Mouse (Mus musculus): Measurements from ENCODE around the gene Slc8a3.

Slc8a3 gene

DNA sequence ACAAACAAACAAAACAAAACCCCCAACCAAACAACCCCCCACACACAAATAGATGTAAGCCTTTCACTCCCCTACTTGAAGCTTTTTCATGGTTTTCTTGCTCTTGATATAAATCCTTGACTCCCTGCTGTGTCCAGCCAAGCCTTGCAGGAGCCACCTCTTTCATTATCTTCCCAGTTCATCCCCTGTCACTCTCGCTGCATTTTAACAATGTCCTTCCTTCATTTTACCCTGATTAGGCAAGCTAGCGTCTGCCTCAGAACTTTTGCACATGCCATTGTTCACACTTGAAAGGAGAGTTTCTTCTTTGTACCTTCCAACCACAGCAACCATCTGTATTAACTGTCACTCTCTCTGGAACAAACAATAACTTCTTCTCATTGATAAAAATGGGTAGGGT is 15.2 kb downstream of the Slc8a3 start:
- H3K4me3 ChIP-seq (replicated peaks; ENCODE audit: low read length) = no peak overlapping the region
- H3K4me1 ChIP-seq (replicated peaks; ENCODE audit: low read depth, low read length) = no peaks in the 10 kb centered on the region
- 0 out of 2 replicates have a peak, but pooled peaks cover 2% of the 10 kb centered on the region for H3K9me3 ChIP-seq (ENCODE audit: low read length)
- no peaks in the 10 kb centered on the region for H3K27me3 ChIP-seq (ENCODE audit: insufficient read depth, low read length)
- no peaks in the 10 kb centered on the region for H3K36me3 ChIP-seq (ENCODE audit: insufficient read depth, low read length)
- TF ChIP-seq CTCF (conservative IDR thresholded peaks at IDR 0.05; ENCODE audit: low read length) (no peak), POU5F1 (IDR thresholded peaks at IDR 0.05; ENCODE audit: borderline replicate concordance, low read length) (no peak), NANOG (IDR thresholded peaks at IDR 0.05; ENCODE audit: borderline replicate concordance, low read length) (no peak)

DNA sequence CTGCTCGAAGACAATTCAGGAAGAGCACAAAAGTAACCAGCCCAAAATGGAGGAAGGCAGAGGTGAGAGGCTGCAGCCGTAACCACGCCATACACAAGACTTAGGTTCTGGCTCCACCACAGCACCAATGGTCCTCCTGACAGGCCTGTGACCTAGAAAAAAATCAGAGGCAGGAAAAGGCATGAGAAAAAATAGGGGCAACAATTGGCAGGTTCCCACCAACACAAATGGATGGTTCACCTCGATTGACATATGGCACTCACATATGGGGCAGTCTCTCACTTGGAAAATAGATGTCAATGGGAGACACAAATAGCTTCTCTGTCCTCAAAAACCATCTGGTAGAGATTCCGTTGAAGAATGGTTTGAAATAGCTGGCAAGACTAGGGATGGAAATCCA is 17.0 kb downstream of the Slc8a3 start:
- Histone ChIP-seq H3K27me3 (ENCODE audit: insufficient read depth, low read length) (no peaks in the 10 kb centered on the region), H3K9me3 (ENCODE audit: low read length) (0 out of 2 replicates have a peak, but pooled peaks cover 2% of the 10 kb centered on the region), H3K4me3 (replicated peaks; ENCODE audit: low read length) (no peak overlapping the region), H3K4me1 (replicated peaks; ENCODE audit: low read depth, low read length) (no peaks in the 10 kb centered on the region), H3K36me3 (ENCODE audit: insufficient read depth, low read length) (no peaks in the 10 kb centered on the region)
- TF ChIP-seq NANOG (IDR thresholded peaks at IDR 0.05; ENCODE audit: borderline replicate concordance, low read length) (no peak), POU5F1 (IDR thresholded peaks at IDR 0.05; ENCODE audit: borderline replicate concordance, low read length) (no peak), CTCF (conservative IDR thresholded peaks at IDR 0.05; ENCODE audit: low read length) (no peak)

GRCm38 (mm10) chr12:81303626-81304025 is 29.4 kb downstream of the Slc8a3 start:
- Histone ChIP-seq H3K27me3 (ENCODE audit: insufficient read depth, low read length) (no peaks in the 10 kb centered on the region), H3K36me3 (ENCODE audit: insufficient read depth, low read length) (no peaks in the 10 kb centered on the region), H3K4me3 (replicated peaks; ENCODE audit: low read length) (no peak overlapping the region), H3K9me3 (ENCODE audit: low read length) (no peaks in the 10 kb centered on the region), H3K4me1 (replicated peaks; ENCODE audit: low read depth, low read length) (no peaks in the 10 kb centered on the region)
- TF ChIP-seq NANOG (IDR thresholded peaks at IDR 0.05; ENCODE audit: borderline replicate concordance, low read length) (no peak), CTCF (conservative IDR thresholded peaks at IDR 0.05; ENCODE audit: low read length) (no peak), POU5F1 (IDR thresholded peaks at IDR 0.05; ENCODE audit: borderline replicate concordance, low read length) (no peak)

GRCm38 (mm10) chr12:81294613-81295012 is 38.4 kb downstream of the Slc8a3 start:
- H3K4me1 ChIP-seq (replicated peaks; ENCODE audit: low read depth, low read length) = no peaks in the 10 kb centered on the region
- H3K4me3 ChIP-seq (replicated peaks; ENCODE audit: low read length) = no peak overlapping the region
- no peaks in the 10 kb centered on the region for H3K9me3 ChIP-seq (ENCODE audit: low read length)
- no peaks in the 10 kb centered on the region for H3K27me3 ChIP-seq (ENCODE audit: insufficient read depth, low read length)
- no peaks in the 10 kb centered on the region for H3K36me3 ChIP-seq (ENCODE audit: insufficient read depth, low read length)
- TF ChIP-seq POU5F1 (IDR thresholded peaks at IDR 0.05; ENCODE audit: borderline replicate concordance, low read length) = no peak
- no peak for TF ChIP-seq CTCF (conservative IDR thresholded peaks at IDR 0.05; ENCODE audit: low read length)
- no peak for TF ChIP-seq NANOG (IDR thresholded peaks at IDR 0.05; ENCODE audit: borderline replicate concordance, low read length)

DNA sequence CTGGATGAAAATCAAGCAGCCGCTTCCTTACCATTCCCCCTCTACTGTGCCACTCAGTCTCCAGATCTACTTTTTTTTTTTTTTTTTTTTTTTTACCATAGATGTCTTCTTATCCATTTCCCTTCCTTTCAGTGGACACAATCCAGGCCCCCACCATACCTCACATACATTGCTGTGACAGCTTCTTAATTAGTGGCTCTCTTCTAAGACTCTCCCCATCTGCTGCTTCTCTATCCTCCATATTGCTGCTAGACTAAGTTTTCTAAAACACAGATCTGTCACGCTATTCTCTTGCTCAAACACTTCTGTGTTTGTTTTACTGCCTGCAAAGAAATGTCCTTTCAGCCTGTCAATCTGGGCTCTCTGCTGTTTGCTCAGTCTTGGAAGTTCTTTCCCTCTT is 54.9 kb downstream of the Slc8a3 start:
- H3K4me3 ChIP-seq (replicated peaks; ENCODE audit: low read length) = no peak overlapping the region
- no peaks in the 10 kb centered on the region for H3K36me3 ChIP-seq (ENCODE audit: insufficient read depth, low read length)
- no peaks in the 10 kb centered on the region for H3K27me3 ChIP-seq (ENCODE audit: insufficient read depth, low read length)
- no peaks in the 10 kb centered on the region for H3K9me3 ChIP-seq (ENCODE audit: low read length)
- H3K4me1 ChIP-seq (replicated peaks; ENCODE audit: low read depth, low read length) = no peaks in the 10 kb centered on the region
- TF ChIP-seq POU5F1 (IDR thresholded peaks at IDR 0.05; ENCODE audit: borderline replicate concordance, low read length) = no peak
- no peak for TF ChIP-seq CTCF (conservative IDR thresholded peaks at IDR 0.05; ENCODE audit: low read length)
- TF ChIP-seq NANOG (IDR thresholded peaks at IDR 0.05; ENCODE audit: borderline replicate concordance, low read length) = no peak

DNA sequence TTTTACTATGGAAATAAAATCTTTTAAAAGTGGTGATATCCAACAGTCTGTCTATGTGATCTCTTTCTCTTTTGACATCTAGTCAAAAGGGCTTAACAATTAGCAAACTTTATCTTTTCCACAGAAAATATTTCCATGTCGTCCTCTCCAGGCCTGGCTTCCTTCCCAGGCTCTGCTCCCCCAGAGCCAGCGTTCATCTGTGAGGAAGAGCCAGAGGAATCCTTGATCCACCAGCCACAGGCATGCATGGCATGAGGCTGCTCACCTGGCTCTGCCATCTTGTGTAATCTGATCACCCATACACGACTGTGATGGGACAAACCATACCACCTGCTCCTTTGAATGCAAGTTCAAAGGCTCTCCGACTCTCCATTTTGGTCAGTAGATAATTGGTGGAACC is 58.4 kb downstream of the Slc8a3 start:
- H3K4me3 ChIP-seq (replicated peaks; ENCODE audit: low read length) = no peak overlapping the region
- no peaks in the 10 kb centered on the region for H3K27me3 ChIP-seq (ENCODE audit: insufficient read depth, low read length)
- no peaks in the 10 kb centered on the region for H3K4me1 ChIP-seq (replicated peaks; ENCODE audit: low read depth, low read length)
- no peaks in the 10 kb centered on the region for H3K36me3 ChIP-seq (ENCODE audit: insufficient read depth, low read length)
- TF ChIP-seq NANOG (IDR thresholded peaks at IDR 0.05; ENCODE audit: borderline replicate concordance, low read length) = no peak
- no peaks in the 10 kb centered on the region for H3K9me3 ChIP-seq (ENCODE audit: low read length)

GRCm38 (mm10) chr12:81273333-81273732 is 59.6 kb downstream of the Slc8a3 start:
- Histone ChIP-seq H3K4me3 (replicated peaks; ENCODE audit: low read length) (no peak overlapping the region), H3K4me1 (replicated peaks; ENCODE audit: low read depth, low read length) (no peaks in the 10 kb centered on the region), H3K36me3 (ENCODE audit: insufficient read depth, low read length) (no peaks in the 10 kb centered on the region), H3K27me3 (ENCODE audit: insufficient read depth, low read length) (no peaks in the 10 kb centered on the region), H3K9me3 (ENCODE audit: low read length) (no peaks in the 10 kb centered on the region)
- TF ChIP-seq NANOG (IDR thresholded peaks at IDR 0.05; ENCODE audit: borderline replicate concordance, low read length) (no peak), POU5F1 (IDR thresholded peaks at IDR 0.05; ENCODE audit: borderline replicate concordance, low read length) (no peak), CTCF (conservative IDR thresholded peaks at IDR 0.05; ENCODE audit: low read length) (no peak)

DNA sequence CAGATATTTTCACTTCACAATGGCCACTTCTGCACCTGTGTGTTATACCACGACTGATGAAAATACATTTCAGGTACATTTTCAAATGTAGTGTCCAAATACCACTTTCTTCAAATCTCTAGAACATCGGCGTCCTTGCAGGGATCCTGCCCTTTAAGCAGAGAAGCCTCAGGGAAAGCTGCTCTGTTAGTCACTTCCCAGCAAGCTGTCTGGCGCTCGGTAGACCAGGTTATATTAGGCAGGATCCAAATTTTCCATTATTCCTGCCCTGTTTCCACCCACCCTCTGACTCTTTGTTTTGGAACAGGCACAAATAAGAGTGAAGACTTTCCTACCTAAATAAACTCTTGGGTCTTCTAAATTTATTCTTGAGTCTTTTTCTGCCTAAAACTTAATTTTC is 63.7 kb downstream of the Slc8a3 start:
- H3K4me3 ChIP-seq (replicated peaks; ENCODE audit: low read length) = no peak overlapping the region
- no peaks in the 10 kb centered on the region for H3K36me3 ChIP-seq (ENCODE audit: insufficient read depth, low read length)
- H3K4me1 ChIP-seq (replicated peaks; ENCODE audit: low read depth, low read length) = no peaks in the 10 kb centered on the region
- TF ChIP-seq POU5F1 (IDR thresholded peaks at IDR 0.05; ENCODE audit: borderline replicate concordance, low read length) (no peak), CTCF (conservative IDR thresholded peaks at IDR 0.05; ENCODE audit: low read length) (no peak), NANOG (IDR thresholded peaks at IDR 0.05; ENCODE audit: borderline replicate concordance, low read length) (no peak)
- H3K27me3 ChIP-seq (ENCODE audit: insufficient read depth, low read length) = no peaks in the 10 kb centered on the region
- H3K9me3 ChIP-seq (ENCODE audit: low read length) = no peaks in the 10 kb centered on the region

- TF ChIP-seq POU5F1 (IDR thresholded peaks at IDR 0.05; ENCODE audit: borderline replicate concordance, low read length) = no peak
- no peak for TF ChIP-seq NANOG (IDR thresholded peaks at IDR 0.05; ENCODE audit: borderline replicate concordance, low read length)
- Histone ChIP-seq H3K4me1 (replicated peaks; ENCODE audit: low read depth, low read length) (no peaks in the 10 kb centered on the region), H3K4me3 (replicated peaks; ENCODE audit: low read length) (no peak overlapping the region), H3K36me3 (ENCODE audit: insufficient read depth, low read length) (no peaks in the 10 kb centered on the region), H3K27me3 (ENCODE audit: insufficient read depth, low read length) (no peaks in the 10 kb centered on the region), H3K9me3 (ENCODE audit: low read length) (no peaks in the 10 kb centered on the region)
Measured at GRCm38 (mm10) chr12:81262821-81263220, 70.2 kb downstream of the Slc8a3 start.

Data from E14TG2a.4 (cell line).